Mouse (Mus musculus) lung, postnatal 14 days (tissue): Measurements from ENCODE around the gene Plcb2.
A peak's percentile ranks its signal among the peaks of the same experiment; 100 is the strongest.

Source experiments
- DNase-seq: peaks from one replicate; pipeline ENCODE4 v3.0.0; 2021

The Plcb2 gene

DNA sequence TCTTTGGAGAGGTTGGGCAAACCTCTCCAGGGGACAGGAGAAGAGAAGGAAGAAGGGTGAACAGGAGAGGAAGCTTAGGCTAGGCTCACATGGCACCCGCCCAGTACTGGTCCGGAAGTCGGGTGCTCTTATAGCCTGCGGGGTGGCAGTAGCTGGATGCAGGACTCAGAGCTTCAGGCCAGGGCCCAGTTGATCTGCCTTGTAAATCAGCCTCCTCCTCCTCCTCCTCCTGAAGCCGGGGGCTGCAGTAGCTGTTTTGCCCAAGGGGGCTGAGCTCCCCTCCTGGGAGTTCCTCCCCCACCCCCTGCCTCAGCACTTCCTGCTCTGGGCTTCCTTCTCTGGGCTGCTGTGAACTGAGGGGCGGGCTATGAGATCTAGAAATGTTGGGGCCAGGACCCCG lies at the start of gene Plcb2:
Plcb2 (minus strand) TSS at position 102 of the 400 bp plus-strand sequence.
- peak; percentile 38 for DNase-seq

DNA sequence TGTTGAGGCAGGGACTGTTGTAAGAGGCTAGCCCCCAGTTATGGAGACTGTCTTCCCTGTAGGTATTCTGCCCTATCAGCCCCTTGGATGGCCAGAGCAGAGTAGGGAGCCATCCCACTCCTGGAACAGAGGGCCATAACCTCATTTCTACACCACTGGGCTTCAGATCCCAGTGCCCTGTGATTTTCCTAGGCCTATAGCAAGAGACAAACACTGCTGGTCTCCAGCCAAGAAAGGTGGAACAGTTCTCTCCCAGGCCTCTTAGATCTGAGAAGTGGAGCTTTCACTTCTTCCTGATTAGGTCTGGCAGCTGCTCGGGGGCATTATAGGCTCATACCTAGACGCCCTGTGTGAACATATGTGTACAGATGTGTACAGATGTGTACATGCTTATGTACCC lies 48.1 kb upstream of the Plcb2 start:
- no peak for DNase-seq

- DNase-seq = no peak
Observed at GRCm38 (mm10) chr2:118775846-118776245, 47.6 kb upstream of the Plcb2 start.

DNA sequence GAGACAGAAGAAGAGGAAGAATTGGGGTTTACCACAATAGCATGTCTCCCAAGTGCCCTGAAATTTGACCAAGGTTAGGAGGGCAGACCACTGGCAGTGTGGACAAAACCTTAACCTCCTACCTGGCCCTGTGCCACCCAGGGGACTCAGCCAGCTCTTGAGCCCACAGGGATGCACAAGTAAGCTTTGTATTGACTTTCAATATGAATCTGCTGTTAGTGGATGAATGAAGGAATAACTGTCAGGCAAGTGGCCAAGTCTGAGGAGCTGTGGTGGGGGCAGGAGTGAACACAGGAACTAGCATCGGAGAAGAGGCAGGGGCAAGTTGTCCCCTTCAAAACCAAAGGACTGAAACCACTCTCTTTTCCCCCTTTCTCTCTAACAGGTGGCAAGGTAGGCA lies 47.2 kb upstream of the Plcb2 start:
- DNase-seq = no peak

DNA sequence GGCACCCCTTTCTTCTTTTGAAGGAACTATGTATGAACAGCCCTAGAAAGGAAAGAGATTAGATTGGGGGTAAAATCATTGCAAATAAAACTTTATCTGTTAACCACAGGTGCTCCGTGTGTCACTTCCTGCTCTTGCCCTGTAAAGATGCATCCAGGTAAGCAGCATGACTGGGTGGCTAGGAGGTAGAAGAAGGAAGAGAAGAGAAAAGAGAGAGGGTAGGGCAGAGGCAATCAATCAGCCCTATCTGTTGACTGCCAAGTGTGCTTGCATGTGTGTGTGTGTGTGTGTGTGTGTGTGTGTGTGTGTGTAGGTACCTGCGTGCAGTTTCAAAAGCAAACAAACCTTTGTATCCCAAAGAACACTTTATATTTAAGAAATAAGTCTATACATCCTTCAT lies 46.3 kb upstream of the Plcb2 start:
- DNase-seq = no peak

- DNase-seq = no peak
Observed at GRCm38 (mm10) chr2:118772158-118772874, 44.1 kb upstream of the Plcb2 start, which contains the start of gene Phgr1. TSS of gene Phgr1 (plus strand) at chr2:118772769.

- DNase-seq = no peak
Observed at GRCm38 (mm10) chr2:118766041-118767033, 38.1 kb upstream of the Plcb2 start.

GRCm38 (mm10) chr2:118764875-118765274 lies 36.6 kb upstream of the Plcb2 start:
- no peak for DNase-seq

DNA sequence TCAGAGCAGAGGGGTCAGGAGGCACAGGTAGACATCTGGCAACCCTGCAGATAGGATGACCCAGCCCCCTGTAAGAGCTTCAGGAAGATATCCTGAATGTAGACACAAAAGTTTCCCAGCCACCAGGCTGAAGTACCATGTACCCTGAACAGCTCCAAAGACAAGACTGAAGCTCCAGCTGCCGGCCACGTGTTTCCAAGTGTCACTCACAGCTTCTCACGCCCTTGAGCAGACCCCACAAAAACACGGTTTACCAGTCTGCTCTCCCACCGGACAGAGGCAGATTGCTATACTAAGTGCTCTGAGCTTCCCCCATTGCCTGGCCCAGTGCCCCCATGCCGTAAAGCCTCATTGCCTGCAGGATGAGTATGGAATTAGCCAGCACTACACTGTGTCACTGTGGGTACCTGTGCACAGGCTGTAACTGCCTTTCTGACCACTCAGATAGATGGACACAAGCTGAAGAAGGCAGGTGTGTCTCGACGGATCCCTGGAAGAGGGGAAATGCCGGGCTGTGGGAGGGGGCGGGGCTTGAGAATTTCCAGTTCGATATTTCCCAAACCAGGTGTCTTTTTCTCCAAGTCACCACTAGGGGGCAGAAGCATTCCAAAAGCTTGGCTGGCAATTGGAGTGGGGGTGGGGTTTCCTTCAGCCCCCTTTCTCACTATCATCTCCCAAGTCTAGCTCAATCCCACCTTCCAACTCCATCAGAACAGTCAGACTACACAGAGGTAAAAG lies 36.0 kb upstream of the Plcb2 start:
- DNase-seq = peak; percentile 66

- DNase-seq = peak; percentile 71
Observed at GRCm38 (mm10) chr2:118763469-118763868, 35.2 kb upstream of the Plcb2 start.

DNA sequence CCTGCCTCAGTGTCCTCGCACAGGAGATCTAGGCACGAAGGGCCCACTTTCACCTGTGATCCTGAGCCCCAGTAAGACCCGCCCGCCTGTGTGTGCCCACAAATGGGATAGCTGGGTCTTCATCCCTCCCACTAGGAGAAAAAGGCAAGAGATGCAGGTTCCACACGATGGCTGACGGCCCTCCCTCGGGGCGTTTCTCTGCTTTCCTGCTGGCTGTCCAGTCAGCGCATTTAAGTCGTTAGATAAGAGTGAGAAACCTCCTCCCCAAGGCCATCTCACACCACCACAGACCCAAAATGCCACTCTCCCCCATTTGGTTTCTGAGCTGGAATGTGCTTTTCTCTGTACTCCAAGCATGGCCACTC lies 34.5 kb upstream of the Plcb2 start:
- no peak for DNase-seq

- peak; percentile 97 for DNase-seq
Observed at GRCm38 (mm10) chr2:118761906-118762783, 33.9 kb upstream of the Plcb2 start, which contains the start of gene Ccdc9b. TSS of gene Ccdc9b (minus strand) at chr2:118762661.

DNA sequence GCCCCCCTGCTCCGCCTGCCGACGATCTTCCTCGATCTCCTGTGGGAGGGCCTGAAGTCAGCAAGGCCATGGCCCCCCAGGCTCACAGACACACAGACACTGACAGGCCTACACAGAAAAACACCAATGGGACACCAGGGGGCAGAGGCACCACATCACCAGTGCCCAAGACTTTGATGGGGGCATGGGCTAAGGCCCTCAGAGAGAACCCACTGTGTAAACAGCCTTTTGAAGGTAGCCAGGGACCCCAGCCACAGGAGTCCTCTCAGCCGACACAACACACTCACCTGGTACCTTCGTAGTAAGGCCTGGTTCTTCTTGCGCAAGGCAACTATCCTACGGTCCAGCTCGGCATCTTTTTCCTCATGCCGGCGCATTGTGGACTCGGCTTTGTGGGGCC lies 33.1 kb upstream of the Plcb2 start:
- DNase-seq = no peak

- DNase-seq = no peak
Observed at GRCm38 (mm10) chr2:118760311-118761025, 32.2 kb upstream of the Plcb2 start.

- peak; percentile 75 for DNase-seq
Observed at GRCm38 (mm10) chr2:118759828-118760227, 31.6 kb upstream of the Plcb2 start.

- no peak for DNase-seq
Observed at GRCm38 (mm10) chr2:118756103-118756502, 27.9 kb upstream of the Plcb2 start.

GRCm38 (mm10) chr2:118755407-118755806 lies 27.2 kb upstream of the Plcb2 start:
- no peak for DNase-seq

DNA sequence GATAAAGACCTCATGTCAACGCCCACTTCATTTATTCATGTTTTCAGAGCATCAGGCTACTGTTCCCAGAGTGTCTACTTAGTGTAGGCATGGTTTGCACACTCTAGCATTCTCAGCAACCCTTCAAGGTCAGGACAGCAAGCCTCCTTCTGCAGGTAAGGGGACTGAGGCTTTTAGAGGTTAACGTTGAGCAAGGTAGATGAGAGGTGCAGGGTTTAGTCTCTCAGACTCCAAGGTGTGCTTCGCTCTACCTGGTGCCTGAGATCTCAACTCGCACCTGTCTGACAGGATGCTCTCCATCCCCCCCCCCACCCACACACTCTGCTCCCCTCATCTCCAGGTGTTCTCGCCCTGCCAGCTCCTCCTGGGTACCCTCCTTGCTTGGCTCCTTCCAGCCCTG lies 25.9 kb upstream of the Plcb2 start:
- DNase-seq = no peak

- DNase-seq = no peak
Observed at GRCm38 (mm10) chr2:118752792-118753108, 24.5 kb upstream of the Plcb2 start.

GRCm38 (mm10) chr2:118751896-118752791 lies 23.9 kb upstream of the Plcb2 start:
- DNase-seq = no peak
